Mouse (Mus musculus) ES-E14 (cell line): ENCODE data around the gene Sae1.
"Not testable (repeated sequence)": the region's sequence is repeated elsewhere in the genome, so short reads cannot be mapped to it uniquely, and the experiment has no call there.

Experiments used
- CHD2 ChIP-seq: IDR thresholded peaks from 2 replicates; pipeline ENCODE4 v1.6.1; 2014; ENCODE audit warnings: mild to moderate bottlenecking, low read depth, low read length, inconsistent platforms
- MAFK ChIP-seq: IDR thresholded peaks from 2 replicates; pipeline ENCODE4 v1.6.1; 2014; ENCODE audit warnings: mild to moderate bottlenecking, low read depth, low read length, inconsistent platforms; ENCODE audit not compliant: insufficient read depth

DNA sequence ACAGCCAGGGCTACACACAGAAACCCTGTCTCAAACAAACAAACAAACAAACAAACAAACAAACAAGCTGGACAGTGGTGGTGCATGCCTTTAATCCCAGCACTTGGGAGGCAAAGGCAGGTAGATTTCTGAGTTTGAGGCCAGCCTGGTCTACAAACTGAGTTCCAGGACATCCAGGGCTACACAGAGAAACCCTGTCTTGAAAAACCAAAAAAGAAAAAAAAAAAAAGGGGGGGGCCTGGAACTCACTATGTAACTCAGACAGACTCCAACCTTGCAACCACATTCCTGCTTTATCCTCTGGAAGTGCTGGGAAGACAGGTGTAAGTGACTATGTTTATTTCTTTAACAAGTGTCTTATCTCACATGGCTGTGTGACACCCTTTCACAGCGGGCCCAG, 79.5 kb downstream of the Sae1 start, which contains the start of gene Bbc3:
- not testable (repeated sequence) for TF ChIP-seq MAFK, CHD2
